Mouse (Mus musculus): ENCODE measurements at regions not wholly inside any gene's neighbourhood (a gene's known extent, or its start where the extent isn't known, plus 50 kb on each side); places are given as distances from the start of the nearest gene placed in this dataset.
A peak's percentile ranks its signal among the peaks of the same experiment; 100 is the strongest.
"Not testable (repeated sequence)": the region's sequence is repeated elsewhere in the genome, so short reads cannot be mapped to it uniquely, and the experiment has no call there.

DNA sequence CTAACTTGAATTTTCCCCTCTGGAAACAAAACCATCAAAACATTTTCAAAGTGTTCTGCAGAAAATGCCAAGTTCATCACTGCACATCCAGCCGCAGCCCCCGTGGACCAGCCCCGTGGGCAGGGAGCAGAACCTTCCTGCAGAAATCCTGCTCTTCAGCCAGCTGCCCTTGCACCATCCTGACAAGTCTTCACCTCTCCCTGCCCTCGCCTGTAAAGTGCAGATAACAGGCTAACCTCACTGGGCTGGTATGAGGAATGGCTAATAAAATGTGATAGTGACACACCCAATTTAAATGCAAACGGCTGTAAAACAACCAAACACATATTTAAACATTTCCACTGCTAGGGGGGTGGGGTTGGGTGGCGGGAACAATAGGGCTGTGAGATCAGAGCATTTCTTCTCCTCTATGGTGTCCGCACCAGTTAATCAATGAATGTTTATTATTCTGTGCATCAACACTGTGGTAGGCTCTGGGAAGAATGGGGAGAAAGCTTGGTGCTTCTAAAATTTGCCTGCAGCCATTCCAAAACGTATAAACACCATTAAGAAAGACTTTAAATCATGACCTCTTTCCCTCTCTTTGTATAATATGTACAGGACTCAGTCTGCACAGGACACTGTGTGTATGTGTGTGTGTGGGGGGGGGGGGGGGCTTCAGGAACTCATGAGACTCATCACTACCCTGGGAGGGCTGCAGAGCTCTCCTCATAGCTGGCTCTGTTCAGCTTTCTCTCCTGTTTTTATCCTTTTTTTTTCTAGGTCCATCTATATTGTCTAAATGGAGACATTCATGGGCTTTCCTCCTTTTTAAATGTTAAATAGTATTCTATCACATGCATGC lies 215.1 kb upstream of the Klf3 start:
- no peak for ATAC-seq (ENCODE audit: insufficient number of reproducible peaks, insufficient read depth, low FRiP score, low read depth)
- peak overlapping the region in 1 of 2 experiments; percentile 1; a peak in 1 of 4 replicates for H3K27ac ChIP-seq (replicated peaks in 1 of 2; ENCODE audit: control insufficient read depth in 1 of 2, insufficient read depth in 1 of 2, low read depth in 2 of 2, low read length in 2 of 2)
- WGBS: 18% methylated on average over 8 of the region's 8 CpGs

DNA sequence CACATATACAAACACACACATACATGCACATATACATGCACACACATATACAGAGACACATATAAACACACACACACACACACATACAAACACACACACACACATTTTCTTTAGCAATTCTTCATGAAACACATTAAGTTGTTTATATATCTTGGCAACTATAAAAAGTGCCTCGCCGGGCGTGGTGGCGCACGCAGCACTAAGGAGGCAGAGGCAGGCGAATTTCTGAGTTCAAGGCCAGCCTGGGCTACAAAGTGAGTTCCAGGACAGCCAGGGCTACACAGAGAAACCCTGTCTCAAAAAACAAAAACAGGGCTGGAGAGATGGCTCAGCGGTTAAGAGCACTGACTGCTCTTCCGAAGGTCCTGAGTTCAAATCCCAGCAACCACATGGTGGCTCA lies 214.4 kb upstream of the Klf3 start:
- H3K27me3 ChIP-seq (ENCODE audit: control insufficient read depth, insufficient read depth, low read length): not testable (repeated sequence)

More for the DNA sequence above, 215.1 kb upstream of the Klf3 start:
- H3K9me3 ChIP-seq (ENCODE audit: control insufficient read depth, low read length): no peaks in the 10 kb centered on the region
- H3K27me3 ChIP-seq (ENCODE audit: control insufficient read depth, insufficient read depth, low read length): no peaks in the 10 kb centered on the region
- no peak overlapping the region for H3K9ac ChIP-seq (ENCODE audit: low read length)
- no peak overlapping the region for H3K4me3 ChIP-seq (ENCODE audit: control insufficient read depth in 1 of 2, insufficient read depth in 1 of 2, low read depth in 1 of 2, low read length in 2 of 2)
- H3K4me1 ChIP-seq (ENCODE audit: control insufficient read depth in 2 of 2, insufficient read depth in 2 of 2, low read length in 2 of 2): peaks cover 4 to 12% of the 10 kb centered on the region in 2 experiments
- H3K4me2 ChIP-seq (ENCODE audit: low read length): no peak overlapping the region
- no peaks in the 10 kb centered on the region for H3K36me3 ChIP-seq (ENCODE audit: control insufficient read depth, insufficient read depth, low read length)

DNA sequence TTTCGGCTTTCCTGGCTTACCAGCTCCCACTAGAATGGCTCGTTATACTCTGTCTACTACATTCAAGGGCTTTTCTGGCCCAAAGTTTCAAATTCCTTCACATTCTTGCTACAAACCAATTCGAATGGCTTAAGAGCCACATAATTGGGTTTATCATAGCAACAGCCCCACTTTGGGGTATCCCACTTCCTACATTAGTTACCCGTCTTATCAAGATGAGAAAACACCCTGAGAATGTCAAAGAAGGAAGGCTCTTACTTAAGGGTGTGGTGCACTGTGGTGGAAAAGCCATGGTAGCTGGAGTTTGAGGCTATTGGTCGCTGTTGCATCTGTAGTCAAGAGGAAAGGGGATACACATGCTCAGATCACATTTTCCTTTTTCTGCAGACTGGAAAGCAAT lies 213.2 kb upstream of the Klf3 start:
- 72% methylated on average over 5 of the region's 5 CpGs for WGBS
- Histone ChIP-seq H3K4me3 (ENCODE audit: control insufficient read depth in 1 of 2, insufficient read depth in 1 of 2, low read depth in 1 of 2, low read length in 2 of 2) (no peak overlapping the region), H3K27ac (replicated peaks in 1 of 2; ENCODE audit: control insufficient read depth in 1 of 2, insufficient read depth in 1 of 2, low read depth in 2 of 2, low read length in 2 of 2) (no peak overlapping the region), H3K36me3 (ENCODE audit: control insufficient read depth, insufficient read depth, low read length) (no peaks in the 10 kb centered on the region), H3K9ac (ENCODE audit: low read length) (no peak overlapping the region), H3K27me3 (ENCODE audit: control insufficient read depth, insufficient read depth, low read length) (no peaks in the 10 kb centered on the region), H3K9me3 (ENCODE audit: control insufficient read depth, low read length) (no peaks in the 10 kb centered on the region), H3K4me1 (ENCODE audit: control insufficient read depth in 2 of 2, insufficient read depth in 2 of 2, low read length in 2 of 2) (peaks cover 4 to 16% of the 10 kb centered on the region in 2 experiments), H3K4me2 (ENCODE audit: low read length) (no peak overlapping the region)
- no peak for ATAC-seq (ENCODE audit: insufficient number of reproducible peaks, insufficient read depth, low FRiP score, low read depth)

More for the DNA sequence above, 214.4 kb upstream of the Klf3 start:
- not testable (repeated sequence) for H3K27ac ChIP-seq (replicated peaks in 1 of 2; ENCODE audit: control insufficient read depth in 1 of 2, insufficient read depth in 1 of 2, low read depth in 2 of 2, low read length in 2 of 2); H3K4me3 ChIP-seq (ENCODE audit: control insufficient read depth in 1 of 2, insufficient read depth in 1 of 2, low read depth in 1 of 2, low read length in 2 of 2); H3K9me3 ChIP-seq (ENCODE audit: control insufficient read depth, low read length); H3K36me3 ChIP-seq (ENCODE audit: control insufficient read depth, insufficient read depth, low read length); ATAC-seq (ENCODE audit: insufficient number of reproducible peaks, insufficient read depth, low FRiP score, low read depth); H3K4me2 ChIP-seq (ENCODE audit: low read length); H3K9ac ChIP-seq (ENCODE audit: low read length)
- H3K4me1 ChIP-seq (ENCODE audit: control insufficient read depth in 2 of 2, insufficient read depth in 2 of 2, low read length in 2 of 2): peaks cover 4 to 13% of the 10 kb centered on the region in 2 experiments
- WGBS: over 99% methylated on average over 8 of the region's 8 CpGs

DNA sequence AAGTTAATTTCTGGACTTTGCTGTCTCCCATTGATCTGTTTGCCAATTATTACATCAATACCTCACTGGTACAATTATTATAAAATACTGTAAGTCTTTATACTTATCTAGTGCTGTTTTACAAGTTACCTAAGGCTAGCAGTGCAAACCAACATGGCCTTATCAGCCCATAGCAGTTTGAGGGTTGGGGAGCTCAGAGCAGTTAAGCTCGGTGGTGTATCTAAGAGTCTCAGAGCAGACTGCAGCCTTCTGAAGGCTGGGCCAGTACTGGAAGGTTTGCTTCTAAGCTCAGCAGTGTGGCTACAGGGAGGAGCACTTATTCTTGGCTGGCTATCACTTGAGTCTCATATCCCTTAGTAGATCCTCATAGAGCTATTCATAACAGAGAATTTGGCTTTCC lies 212.4 kb upstream of the Klf3 start:
- 62% methylated on average over 1 of the region's 1 CpGs for WGBS
- peaks cover 6 to 18% of the 10 kb centered on the region in 2 experiments for H3K4me1 ChIP-seq (ENCODE audit: control insufficient read depth in 2 of 2, insufficient read depth in 2 of 2, low read length in 2 of 2)
- no peak overlapping the region for H3K4me3 ChIP-seq (ENCODE audit: control insufficient read depth in 1 of 2, insufficient read depth in 1 of 2, low read depth in 1 of 2, low read length in 2 of 2)
- H3K4me2 ChIP-seq (ENCODE audit: low read length): no peak overlapping the region
- no peak overlapping the region for H3K9ac ChIP-seq (ENCODE audit: low read length)
- no peaks in the 10 kb centered on the region for H3K36me3 ChIP-seq (ENCODE audit: control insufficient read depth, insufficient read depth, low read length)
- no peaks in the 10 kb centered on the region for H3K27me3 ChIP-seq (ENCODE audit: control insufficient read depth, insufficient read depth, low read length)
- H3K9me3 ChIP-seq (ENCODE audit: control insufficient read depth, low read length): no peaks in the 10 kb centered on the region
- no peak for ATAC-seq (ENCODE audit: insufficient number of reproducible peaks, insufficient read depth, low FRiP score, low read depth)
- no peak overlapping the region for H3K27ac ChIP-seq (replicated peaks in 1 of 2; ENCODE audit: control insufficient read depth in 1 of 2, insufficient read depth in 1 of 2, low read depth in 2 of 2, low read length in 2 of 2)

DNA sequence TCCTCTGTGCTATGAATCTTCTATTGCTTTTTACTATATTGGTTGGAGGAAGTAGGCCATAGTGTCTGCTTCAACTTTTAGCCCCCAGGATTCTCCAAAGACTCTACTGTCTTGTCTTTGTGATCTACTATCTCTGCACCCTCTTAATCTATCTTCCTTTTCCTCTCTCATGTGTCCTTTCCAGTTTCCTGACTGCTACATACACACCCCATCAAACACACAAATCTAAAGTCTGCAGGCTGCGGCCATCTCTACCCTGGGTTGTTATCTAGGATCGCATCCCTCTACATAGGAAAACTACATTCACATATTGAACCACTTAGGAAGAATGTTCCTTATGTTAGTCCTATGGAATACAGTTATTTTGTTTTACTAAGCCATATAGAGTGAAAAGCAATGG lies 211.4 kb upstream of the Klf3 start:
- ATAC-seq (ENCODE audit: insufficient number of reproducible peaks, insufficient read depth, low FRiP score, low read depth): no peak
- Histone ChIP-seq H3K27ac (replicated peaks in 1 of 2; ENCODE audit: control insufficient read depth in 1 of 2, insufficient read depth in 1 of 2, low read depth in 2 of 2, low read length in 2 of 2) (no peak overlapping the region), H3K4me3 (ENCODE audit: control insufficient read depth in 1 of 2, insufficient read depth in 1 of 2, low read depth in 1 of 2, low read length in 2 of 2) (no peak overlapping the region)

DNA sequence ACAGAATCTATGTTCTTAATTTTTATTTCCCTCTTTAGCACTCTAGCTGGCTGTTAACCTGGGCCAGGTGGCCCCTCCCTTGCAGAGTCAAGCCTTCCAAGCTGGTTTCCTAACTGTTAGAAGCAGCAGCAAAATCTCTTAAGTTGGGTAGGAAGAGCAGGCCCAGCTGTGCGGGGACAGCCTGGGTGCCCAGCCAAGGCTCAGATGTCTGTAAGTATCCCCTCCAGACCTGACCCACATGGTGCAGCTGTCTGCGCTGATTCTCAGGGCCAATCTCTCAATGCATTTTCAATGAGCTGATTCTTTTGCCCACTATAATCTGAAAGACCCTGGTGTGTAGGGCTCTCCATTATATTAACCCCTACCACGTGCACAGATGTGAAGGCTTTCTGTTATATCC lies 208.0 kb upstream of the Klf3 start:
- no peak overlapping the region for H3K9ac ChIP-seq (ENCODE audit: low read length)
- H3K27me3 ChIP-seq (ENCODE audit: control insufficient read depth, insufficient read depth, low read length): no peaks in the 10 kb centered on the region
- H3K4me2 ChIP-seq (ENCODE audit: low read length): no peak overlapping the region
- H3K4me3 ChIP-seq (ENCODE audit: control insufficient read depth in 1 of 2, insufficient read depth in 1 of 2, low read depth in 1 of 2, low read length in 2 of 2): no peak overlapping the region
- no peaks in the 10 kb centered on the region for H3K36me3 ChIP-seq (ENCODE audit: control insufficient read depth, insufficient read depth, low read length)
- 0 out of 4 replicates have a peak overlapping the region, but pooled peaks of 1 of the 2 experiments have one; percentile 50 for H3K27ac ChIP-seq (replicated peaks in 1 of 2; ENCODE audit: control insufficient read depth in 1 of 2, insufficient read depth in 1 of 2, low read depth in 2 of 2, low read length in 2 of 2)
- peaks cover 12 to 13% of the 10 kb centered on the region in 2 experiments for H3K4me1 ChIP-seq (ENCODE audit: control insufficient read depth in 2 of 2, insufficient read depth in 2 of 2, low read length in 2 of 2)
- H3K9me3 ChIP-seq (ENCODE audit: control insufficient read depth, low read length): no peaks in the 10 kb centered on the region
- ATAC-seq (ENCODE audit: insufficient number of reproducible peaks, insufficient read depth, low FRiP score, low read depth): no peak
- WGBS: 80% methylated on average over 3 of the region's 3 CpGs

More for the DNA sequence above, 211.4 kb upstream of the Klf3 start:
- no peak overlapping the region for H3K9ac ChIP-seq (ENCODE audit: low read length)
- no peaks in the 10 kb centered on the region for H3K36me3 ChIP-seq (ENCODE audit: control insufficient read depth, insufficient read depth, low read length)
- H3K4me2 ChIP-seq (ENCODE audit: low read length): no peak overlapping the region
- no peaks in the 10 kb centered on the region for H3K27me3 ChIP-seq (ENCODE audit: control insufficient read depth, insufficient read depth, low read length)
- peaks cover 11 to 18% of the 10 kb centered on the region in 2 experiments for H3K4me1 ChIP-seq (ENCODE audit: control insufficient read depth in 2 of 2, insufficient read depth in 2 of 2, low read length in 2 of 2)
- 95% methylated on average over 2 of the region's 2 CpGs for WGBS
- H3K9me3 ChIP-seq (ENCODE audit: control insufficient read depth, low read length): no peaks in the 10 kb centered on the region

DNA sequence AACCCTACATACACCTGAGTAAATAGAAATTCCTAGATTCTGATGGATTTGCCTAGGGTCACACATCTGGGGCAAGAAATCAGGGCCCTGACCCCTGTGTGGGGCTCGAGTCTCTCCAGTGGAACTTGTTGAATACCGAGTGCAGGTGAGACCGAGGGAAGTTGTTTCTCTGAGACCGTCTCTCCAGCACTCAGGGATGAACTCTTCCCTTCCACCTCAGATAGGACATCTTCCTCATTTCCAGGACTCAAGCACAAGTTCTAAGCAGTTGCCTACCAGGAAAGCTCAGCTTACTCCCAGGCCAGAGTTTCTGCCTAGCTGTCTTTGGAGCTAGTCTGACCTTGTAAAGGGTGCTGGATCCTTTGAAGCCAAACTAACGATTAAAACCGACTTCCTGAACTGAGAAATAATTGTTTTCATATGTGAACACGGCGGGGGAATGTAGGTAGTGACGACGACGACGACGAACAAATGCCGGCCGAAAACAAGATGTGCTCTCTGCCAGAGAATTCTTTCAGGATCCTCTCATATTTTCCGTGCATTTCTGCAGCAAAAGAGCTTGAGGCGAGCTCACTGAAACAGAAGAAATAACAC lies 207.3 kb upstream of the Klf3 start:
- no peak for ATAC-seq (ENCODE audit: insufficient number of reproducible peaks, insufficient read depth, low FRiP score, low read depth)
- H3K36me3 ChIP-seq (ENCODE audit: control insufficient read depth, insufficient read depth, low read length): no peaks in the 10 kb centered on the region
- H3K27ac ChIP-seq (replicated peaks in 1 of 2; ENCODE audit: control insufficient read depth in 1 of 2, insufficient read depth in 1 of 2, low read depth in 2 of 2, low read length in 2 of 2): peak overlapping the region; percentile 50 to 57
- H3K4me2 ChIP-seq (ENCODE audit: low read length): no peak overlapping the region
- H3K4me3 ChIP-seq (ENCODE audit: control insufficient read depth in 1 of 2, insufficient read depth in 1 of 2, low read depth in 1 of 2, low read length in 2 of 2): no peak overlapping the region
- H3K9me3 ChIP-seq (ENCODE audit: control insufficient read depth, low read length): no peaks in the 10 kb centered on the region
- 52% methylated on average over 17 of the region's 17 CpGs for WGBS
- H3K9ac ChIP-seq (ENCODE audit: low read length): no peak overlapping the region
- H3K27me3 ChIP-seq (ENCODE audit: control insufficient read depth, insufficient read depth, low read length): no peaks in the 10 kb centered on the region
- peaks cover 15 to 19% of the 10 kb centered on the region in 2 experiments for H3K4me1 ChIP-seq (ENCODE audit: control insufficient read depth in 2 of 2, insufficient read depth in 2 of 2, low read length in 2 of 2)
